Mouse (Mus musculus) induced T-regulatory cell, adult 2 months (primary cell): ENCODE results near the gene Olfr1090.

Experiments used
- DNase-seq: peaks from one replicate; pipeline ENCODE4 v3.0.0-alpha.2; 2012; ENCODE audit warnings: low read depth

The Olfr1090 gene

DNA sequence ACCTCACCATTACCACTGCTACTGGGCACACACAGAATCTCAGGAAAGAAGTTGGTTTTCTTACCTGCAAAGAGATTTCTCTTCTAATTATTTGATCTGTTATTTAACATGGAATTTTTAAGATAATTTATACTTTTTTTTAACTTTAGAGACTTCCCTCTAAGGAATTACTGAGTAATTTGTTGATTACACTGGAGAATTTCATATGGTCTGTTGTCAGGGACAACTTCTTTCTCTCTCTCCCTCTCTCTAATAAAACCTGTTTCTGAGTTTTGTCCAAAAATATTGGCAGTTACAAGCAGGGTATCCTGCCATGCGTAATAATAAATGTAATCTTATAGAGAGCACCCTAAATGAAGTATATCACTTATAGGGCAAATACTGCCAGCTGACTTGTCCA is at the start of gene Olfr1090:
Gene Olfr1090, minus strand, starts transcription at position 101 of the 400 bp plus-strand sequence.
- DNase-seq: no peak

DNA sequence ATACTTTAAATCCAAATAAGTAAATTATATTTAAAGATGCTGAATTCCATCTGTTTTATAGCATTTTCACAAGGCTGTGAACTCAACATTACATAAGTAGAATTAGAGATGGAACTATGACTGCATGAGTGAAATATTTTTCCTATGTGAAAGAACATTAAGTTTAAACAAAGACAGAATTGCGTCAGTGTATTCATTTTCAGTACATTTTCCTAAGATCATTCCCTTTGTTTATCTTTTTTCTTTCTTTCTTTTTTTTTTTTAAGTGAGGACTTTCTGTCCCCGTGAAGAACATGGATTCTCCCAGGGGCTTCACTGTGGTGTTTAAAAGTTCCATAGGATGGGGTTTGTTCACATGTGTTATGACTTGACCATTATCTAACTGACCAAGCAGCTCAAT is 23.4 kb upstream of the Olfr1090 start, which contains the start of gene Olfr1093:
Gene Olfr1093, plus strand, starts transcription at position 301 of the 400 bp plus-strand sequence.
- no peak for DNase-seq

DNA sequence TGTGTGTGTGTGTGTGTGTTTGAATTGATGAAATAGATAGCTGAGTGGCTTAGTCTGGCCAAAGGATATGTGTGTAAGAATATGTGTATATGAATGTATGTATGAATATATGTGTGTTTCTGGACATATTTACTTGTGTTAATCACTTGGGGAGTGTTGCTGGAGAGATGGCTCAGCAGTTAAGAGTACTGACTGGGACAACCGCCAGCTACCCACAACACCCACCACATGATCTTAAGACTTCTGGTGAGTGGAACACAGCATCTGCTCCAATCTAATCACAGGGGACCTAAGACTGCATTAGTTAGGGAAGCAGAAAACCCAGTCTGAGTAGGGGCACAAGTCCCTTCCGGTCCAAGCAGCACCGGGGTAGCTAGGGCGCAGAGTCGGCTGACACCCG is 2.3 kb upstream of the Olfr1090 start:
- DNase-seq: no peak

DNA sequence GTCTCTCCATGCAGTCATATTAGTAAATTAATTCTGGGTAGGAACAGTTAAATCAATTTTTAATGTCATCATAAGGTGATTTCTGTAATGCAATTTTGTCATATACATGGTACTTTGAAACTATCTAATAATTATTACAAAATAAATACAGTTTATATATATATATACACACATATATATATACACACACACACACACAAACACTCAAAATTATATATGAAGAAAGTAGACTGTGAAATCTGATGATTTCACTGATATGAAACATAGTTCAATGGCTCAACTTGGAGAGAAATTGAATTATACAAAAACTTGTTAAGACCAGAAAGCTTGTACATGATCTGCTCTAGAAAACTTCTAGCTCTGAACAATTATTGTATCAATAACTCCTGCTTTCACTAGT is 25.2 kb downstream of the Olfr1090 start, which contains the start of gene Olfr1089:
Gene Olfr1089, minus strand, starts transcription at position 101 of the 400 bp plus-strand sequence.
- DNase-seq: no peak
